Mouse (Mus musculus) adrenal gland, adult (tissue): Measurements from ENCODE around the gene Cab39l.
"Not testable (repeated sequence)": the region's sequence is repeated elsewhere in the genome, so short reads cannot be mapped to it uniquely, and the experiment has no call there.

Source experiments
- DNase-seq, 2 experiments: peaks; one replicate each; pipeline ENCODE4 v3.0.0; 2022 to 2023; ENCODE audit warnings: low spot score in 1 of 2; ENCODE audit not compliant: inconsistent age in 2 of 2

Gene Cab39l

DNA sequence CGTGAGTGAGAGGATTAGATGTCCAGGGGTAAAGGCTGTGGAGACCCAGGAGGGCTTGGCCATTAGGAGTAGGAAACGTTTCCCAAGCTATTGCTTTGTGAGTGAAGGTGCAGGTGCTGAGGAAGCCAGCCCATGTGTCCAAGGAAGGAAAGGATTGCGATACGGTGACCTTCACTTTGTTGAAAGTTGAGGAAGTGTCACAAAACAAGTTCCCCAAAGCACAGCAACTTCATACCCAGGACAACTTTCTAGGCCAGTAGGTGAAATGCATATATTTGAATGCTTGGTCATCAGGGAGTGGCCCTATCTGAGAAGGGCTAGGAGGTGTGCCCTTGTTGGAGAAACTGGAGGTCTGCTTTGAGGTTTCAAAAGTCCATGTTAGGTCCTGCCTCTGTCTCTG lies 116.3 kb downstream of the Cab39l start:
- no peak for DNase-seq

DNA sequence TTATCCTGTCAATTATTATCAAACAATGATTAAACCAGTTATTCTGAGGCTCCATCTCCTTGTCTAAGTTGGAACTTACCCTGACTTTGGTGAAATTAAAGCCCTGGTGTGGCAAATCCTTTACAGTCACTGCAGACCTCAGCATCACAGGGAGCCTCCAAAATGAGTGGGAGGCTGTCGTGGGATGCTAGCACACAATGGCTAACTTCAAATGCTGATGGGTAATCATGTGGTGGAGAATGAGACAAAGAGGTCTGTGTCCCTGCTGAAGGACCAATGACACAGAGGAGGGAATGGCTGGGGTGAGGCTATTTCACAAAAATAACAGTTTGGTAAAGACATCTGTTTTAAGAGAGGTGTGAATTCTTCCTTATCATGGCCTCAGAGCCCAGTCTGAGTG lies 117.1 kb downstream of the Cab39l start:
- DNase-seq = no peak

DNA sequence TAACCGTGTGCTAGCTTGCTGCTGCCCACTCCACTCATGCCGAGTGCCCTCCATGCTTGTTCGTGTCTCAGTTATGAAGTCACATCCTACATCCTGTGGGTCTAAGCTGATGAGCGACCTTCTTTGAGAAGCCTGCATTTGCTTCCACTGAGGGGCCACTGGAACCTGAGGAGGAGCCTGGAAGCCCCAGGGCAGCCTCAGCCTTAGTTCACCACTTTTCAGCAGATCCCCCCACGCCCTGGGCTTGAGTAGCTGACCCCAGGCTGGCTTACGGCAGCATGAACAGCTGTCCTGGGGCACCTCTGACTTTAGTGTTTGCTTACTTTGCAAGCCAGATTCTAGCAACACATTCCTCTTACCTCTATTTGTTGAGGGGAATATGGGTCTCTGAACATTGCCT lies 126.0 kb downstream of the Cab39l start:
- no peak for DNase-seq

DNA sequence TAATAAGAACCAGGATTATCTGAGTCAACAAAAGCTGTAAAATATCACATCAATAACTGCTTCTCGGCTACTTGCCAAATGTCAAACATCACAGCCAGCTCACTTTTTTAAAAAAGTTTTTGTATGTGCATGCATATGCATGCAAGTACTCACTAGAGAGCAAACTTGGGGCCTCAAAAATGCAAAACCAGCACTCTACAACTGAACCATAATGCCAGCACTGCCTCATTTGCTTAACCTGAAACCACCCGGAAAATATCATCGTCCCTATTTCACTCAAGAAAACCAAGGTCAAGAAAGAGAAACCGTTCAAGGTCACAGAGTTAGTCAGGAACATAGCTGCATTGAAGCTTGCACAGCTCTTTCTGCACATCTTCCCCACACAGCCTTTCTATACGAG lies 135.6 kb downstream of the Cab39l start:
- peak in 1 of 2 experiments; percentile 40 for DNase-seq

DNA sequence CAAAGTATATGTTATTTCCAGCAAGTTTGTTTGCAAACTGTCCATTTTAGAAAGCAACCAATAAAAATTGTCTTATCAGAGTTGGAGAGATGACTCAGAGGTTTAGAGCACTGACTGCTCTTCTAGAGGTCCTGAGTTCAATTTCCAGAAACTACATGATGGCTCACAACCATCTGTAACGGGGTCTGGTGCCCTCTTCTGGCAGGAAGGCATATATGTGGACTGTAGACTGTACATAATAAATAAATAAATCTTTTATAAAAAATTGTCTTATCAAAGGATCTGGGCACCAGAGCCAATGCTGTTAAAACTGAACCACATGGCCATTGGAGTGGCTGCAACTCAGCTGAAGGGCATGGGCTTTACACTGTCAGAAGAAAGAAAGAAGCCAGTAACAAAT lies 149.8 kb downstream of the Cab39l start:
- peak; percentile 28 to 63 for DNase-seq

DNA sequence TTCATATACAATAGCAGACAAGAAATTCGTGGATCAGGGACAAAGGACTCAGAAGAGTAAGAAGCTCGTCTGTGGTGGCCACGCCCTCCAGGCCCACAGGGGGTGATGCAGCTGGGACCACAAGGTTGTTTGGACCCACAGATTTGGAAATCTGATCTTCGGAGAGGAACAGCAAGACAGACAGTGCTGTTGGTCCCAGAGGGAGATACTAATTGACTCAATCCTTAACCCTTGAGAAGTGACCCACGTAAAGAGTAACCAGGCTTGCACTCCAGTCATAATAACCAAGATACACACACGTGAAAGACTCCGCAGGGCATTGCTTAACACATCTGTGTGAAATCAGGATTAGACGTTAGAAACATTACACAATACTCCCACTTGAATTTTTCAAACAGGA lies 151.1 kb downstream of the Cab39l start:
- no peak for DNase-seq

DNA sequence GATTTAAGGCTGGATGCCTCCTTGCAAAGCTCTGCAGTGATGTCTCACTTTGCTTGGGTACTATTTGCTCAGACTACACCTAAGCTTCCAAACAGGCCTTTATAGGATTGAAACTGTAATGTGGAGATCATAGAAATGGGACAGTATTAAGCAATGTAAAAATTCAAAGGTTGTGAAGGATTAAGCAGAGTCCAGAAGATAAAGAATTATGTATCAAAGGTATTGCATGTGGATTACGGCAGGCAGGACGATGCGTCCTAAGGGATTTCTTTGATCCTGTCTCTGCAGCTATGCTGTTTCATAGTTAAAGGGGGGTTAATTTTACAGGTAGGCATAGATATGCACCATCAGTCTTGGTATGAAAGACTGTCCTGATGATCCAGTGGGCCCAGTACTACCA lies 151.8 kb downstream of the Cab39l start:
- DNase-seq = no peak

DNA sequence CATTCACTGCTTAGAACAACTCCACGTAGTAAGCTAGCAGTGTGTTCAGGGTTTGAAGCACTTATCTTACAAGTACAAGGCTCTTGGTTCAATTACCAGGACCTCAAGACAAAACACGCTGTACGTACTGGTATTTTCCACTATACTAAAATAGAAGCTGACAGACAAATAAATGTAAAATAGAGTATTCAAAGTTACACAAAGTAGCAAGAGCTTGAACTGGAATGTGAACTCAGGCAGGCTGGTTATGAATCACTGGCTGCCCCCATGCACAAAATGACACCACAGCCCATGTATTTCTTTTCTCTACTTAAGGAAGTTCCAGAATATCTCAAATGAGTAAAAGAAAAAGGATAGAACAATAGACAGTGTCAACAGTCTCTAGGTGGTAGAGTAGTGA lies 154.2 kb downstream of the Cab39l start:
- no peak for DNase-seq

DNA sequence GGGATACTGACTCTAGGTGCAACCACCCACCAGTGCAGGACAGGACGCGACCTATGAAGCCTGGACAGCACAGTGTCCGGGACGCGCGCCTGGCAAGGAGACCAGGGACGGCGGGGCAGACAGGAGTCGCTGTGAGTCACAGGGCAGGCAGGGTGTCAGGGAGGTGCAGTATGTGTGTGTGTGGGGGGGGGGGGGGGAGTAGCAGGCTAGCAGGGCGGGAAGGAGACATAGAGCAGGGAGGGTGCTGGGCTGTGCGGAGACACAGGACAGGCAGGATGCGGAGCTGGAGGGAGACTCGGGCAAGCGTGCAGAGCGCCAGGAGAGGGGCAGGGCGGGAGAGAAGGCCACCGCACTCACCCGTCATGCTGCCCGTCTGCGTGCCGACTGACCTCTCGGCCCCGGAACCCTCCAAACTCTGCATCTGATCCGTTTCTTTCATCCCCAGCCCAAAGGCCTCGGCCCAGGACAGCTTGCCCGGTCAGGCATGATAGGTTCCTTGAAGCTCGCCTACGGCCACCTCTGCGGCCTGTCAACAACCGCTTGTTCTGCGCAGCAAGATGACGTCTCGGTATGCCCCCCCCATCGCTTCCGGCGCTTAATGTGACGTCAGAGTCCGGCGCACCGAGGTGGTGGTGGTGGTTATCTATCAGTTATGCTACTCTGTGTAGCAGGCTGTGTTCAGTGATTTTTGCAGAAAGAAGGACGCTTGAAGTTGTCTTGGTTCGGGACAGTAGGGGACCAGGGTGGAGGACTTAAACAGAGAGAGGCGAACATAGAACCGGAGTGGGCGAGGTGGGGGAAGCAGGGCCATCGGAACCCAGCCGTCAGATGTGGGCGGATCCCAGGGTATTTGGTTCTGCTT lies 156.9 kb downstream of the Cab39l start, which contains the start of gene Cdadc1:
Gene Cdadc1, minus strand, starts transcription at position 562 of the 862 bp plus-strand sequence.
- DNase-seq = peak; percentile 94 to 100

DNA sequence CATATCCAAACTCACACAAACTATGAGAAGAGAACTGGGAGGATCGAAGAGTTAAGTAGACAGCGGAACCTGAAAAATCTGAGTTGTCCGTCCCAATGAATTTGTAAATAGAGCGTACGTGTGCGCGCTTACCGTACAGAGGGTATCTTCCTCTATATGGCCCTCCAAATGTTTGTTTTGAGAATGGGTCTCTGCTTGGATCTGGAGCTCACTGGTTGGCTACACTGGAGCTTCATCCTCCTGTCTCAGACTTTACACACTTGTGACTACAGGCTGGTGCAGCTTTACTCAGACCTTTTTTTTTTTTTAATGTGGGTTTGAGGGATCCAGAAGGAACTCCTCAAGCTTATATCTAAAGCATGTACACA lies 157.5 kb downstream of the Cab39l start:
- DNase-seq = no peak

DNA sequence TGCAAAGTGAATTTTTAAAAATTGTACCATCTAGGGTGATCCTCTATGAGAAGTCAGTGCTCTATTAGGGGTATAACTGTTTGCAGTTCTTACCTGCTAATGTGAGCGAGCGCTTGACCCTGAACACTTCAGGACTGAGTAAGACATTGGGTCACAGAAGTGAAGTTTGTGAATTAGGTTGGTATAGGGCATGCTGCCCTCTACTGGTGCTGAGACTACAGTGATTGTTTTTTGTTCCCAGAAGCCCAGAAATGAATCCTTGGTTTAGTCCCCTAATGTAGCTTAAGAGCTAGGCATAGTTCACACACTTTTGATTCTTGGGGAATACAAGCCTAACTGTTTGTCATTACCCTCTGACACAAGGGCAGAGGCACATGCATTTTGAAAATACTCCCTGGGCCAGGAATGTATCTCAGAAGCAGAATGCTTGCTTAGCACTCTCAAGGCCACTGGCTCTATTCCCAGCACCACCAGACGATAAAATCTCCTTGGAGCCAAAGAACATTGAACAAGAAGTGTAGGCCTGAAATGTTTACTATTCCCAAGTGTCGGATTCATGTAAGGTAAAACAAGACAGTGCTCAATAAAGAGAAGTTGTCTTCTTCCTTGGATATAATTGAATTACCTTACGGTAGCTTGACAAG lies 163.4 kb downstream of the Cab39l start:
- DNase-seq = peak; percentile 27 to 78

DNA sequence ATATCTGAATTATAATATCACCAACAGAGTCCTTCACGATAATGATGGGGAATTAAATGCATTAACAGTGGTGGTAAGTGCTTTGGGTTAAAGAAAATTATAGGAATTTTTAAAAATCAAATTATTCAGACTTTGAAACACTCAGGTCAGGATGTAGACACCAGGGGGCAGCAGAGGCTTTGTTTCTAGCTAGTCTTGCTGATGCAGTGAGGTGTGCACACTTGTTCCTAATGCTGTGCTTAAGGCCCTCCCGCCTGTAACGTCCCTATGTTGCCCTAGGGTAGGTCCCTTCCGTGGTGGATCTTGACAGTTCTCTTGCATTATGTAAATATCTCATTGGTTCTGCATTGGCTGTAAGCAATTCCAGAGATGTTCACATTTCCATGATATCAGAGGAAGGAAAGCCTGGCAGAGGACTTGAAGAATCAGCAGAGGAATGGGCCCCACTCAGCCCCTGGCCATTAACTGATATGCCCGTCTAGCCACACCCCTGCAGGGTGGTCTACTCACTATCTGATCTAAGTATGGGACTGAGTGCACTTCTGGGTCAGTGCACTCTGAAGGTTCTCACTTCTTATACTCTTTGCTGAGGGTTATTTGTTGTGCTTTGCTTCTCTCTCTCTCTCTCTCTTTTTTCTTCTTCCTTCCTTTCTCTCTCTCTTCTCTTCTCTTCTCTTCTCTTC lies 165.0 kb downstream of the Cab39l start:
- DNase-seq = peak; percentile 47 to 88

DNA sequence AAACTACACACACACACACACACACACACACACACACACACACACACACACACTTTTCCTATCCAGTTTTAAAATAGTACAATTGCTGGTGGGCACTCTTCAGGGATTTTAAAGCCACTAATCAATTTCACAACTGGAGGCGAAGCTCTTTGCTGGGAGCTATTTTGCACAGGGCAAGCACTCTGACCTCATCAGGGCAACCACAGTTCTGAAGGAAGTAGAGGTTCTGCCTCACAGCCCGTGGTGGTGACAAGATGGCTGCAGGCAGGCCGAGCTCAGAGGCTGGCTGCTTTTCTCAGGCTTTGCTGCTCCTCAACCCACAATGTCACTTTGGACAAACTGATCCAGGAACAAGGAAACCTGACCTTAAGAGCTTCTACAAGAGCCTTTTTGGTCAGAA lies 166.2 kb downstream of the Cab39l start:
- DNase-seq = no peak

DNA sequence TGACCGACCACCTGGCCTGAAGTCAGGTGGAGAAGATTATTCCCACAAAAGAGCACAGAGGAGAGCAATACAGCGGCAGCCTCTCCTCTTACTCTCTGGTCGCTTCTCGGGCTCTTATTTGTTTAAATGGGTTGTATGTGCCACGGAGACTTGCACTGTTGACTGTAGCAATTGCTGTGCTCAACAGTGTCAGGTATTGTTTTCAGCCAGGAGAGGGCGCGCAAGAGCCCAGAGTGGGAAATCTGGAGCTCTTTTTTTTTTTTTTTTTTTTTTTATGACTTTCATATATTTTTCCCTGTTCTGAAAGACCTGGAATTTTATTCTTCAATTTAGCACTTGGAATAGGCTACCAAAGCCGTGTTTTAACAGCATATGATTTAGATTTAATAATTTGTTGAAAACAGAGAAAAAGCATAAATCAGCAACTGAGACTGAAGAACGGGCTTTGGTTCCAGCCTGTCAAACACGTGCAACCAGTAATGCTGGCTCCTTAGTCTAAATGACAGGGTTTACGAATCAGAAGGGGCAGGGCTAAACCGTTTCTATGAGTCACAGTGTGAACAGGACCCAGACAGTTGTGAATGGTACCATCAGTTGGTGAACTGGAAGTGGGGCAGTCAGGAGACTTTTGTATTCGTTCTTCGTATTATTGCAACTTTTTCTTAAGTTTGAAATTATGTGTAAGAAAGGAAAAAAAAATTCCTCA lies 172.3 kb downstream of the Cab39l start:
- peak; percentile 50 to 86 for DNase-seq

DNA sequence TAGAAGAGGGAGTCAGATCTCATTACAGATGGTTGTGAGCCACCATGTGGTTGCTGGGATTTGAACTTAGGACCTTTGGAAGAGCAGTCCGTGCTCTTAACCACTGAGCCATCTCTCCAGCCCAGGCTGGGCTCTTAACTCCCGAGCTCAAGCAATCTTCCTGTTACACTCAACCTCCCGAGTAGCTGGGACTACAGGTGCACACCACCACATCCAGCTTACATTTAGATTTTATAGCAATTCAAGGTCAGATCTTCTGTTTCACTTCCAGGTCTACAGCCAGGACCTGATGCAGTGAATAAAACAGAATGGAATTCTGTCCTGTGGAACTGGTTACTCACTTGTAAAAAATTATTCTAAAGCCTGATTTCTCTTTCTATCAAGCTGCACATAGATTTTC lies 173.4 kb downstream of the Cab39l start:
- not testable (repeated sequence) for DNase-seq

DNA sequence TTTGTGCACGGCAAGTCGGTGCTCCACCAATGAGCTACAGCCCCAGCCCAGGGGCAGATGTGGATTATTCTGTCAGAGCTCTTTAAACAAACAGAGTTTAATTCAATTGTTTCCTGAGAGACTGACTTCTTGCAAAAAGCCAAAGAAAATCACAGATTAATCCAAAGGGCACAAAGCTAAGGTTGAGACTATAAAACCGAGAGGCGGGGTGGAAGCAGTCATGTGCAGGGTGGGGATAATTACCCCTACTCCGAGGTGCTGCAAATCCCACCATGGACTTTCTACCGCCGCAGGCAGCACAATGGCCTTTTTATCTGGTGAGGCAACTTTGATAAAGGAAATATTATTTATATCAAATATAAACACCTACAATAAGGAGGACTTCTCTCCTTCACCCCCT lies 176.0 kb downstream of the Cab39l start:
- no peak for DNase-seq

DNA sequence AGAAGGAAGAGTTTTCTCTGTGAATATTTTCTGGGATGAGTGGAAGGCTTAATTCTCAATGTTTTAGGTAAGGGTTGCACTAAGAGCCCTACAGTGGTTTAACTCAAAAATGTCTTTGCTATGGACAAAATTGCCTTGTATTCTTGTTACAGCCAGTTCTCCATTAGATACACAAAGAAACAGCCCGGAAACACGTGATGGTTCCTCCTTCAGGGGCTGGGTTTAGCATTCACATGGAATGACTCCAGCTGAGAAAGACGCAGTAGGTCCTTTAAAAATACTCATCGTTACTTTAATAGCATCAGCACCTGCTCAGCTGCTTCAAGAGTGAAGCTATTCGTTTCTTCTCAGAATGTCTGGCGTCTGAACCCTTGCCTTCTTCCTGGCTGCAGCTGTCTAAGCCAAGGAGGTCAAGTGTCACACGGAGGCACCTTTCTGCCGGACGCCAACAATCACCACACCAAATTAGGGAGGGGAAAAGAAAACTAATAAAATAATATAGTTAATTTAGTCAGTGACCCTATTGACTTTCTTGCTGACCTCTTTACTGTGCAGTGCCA lies 183.6 kb downstream of the Cab39l start:
- DNase-seq = no peak

DNA sequence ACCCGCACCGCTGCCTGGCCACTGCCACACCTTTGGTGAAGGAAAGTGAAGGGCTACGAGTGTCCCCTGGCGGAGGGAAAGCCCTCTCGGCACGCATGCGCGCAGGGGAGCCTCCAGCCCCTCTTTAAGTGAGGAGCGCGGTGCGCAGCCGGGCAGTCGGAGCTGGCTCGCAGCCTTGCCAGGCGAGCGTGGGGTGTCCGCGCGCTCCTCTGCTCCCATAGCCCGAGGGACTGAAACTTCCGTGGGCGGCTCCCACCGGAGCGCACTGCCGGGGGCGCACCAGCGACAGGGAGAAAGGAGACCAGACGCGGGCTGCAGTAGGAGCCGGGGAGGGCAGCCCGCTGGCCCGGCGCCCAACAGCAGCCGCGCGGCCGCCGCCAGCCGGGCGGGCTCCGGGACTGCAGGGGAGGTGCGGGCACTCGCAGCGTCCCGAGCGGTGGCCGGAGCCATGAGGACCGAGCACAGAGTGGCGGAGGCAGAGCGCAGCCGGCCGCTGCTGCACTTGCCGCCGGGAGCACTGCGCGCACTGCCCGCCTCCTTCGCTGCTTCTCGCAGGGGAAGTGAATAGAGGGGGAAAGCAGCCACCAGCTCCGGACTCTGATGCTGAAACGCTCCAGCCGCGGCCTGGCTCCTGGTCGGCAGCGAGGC lies 184.5 kb downstream of the Cab39l start, which contains the start of gene Shisa2:
Gene Shisa2, plus strand, starts transcription at position 151 of the 648 bp plus-strand sequence.
- peak; percentile 80 to 93 for DNase-seq

DNA sequence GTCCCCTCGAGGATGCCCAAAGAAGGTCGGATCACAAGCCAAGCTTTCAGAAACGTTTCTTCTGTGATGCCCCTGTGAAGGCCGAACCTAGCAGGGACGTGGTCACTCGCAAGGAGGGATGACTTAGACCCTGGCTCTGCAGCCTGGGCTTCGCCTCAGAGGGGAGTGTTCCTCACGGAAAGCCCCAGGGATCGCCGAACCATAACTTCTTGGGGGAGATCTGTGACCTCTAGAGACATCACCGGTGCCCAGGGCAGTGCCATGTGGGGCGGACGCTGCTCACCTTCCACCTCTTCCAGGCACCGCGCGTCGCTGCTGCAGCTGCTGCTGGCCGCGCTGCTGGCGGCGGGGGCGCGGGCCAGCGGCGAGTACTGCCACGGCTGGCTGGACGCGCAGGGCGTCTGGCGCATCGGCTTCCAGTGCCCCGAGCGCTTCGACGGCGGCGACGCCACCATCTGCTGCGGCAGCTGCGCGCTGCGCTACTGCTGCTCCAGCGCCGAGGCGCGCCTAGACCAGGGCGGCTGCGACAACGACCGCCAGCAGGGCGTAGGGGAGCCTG lies 185.1 kb downstream of the Cab39l start:
- peak; percentile 34 to 70 for DNase-seq

DNA sequence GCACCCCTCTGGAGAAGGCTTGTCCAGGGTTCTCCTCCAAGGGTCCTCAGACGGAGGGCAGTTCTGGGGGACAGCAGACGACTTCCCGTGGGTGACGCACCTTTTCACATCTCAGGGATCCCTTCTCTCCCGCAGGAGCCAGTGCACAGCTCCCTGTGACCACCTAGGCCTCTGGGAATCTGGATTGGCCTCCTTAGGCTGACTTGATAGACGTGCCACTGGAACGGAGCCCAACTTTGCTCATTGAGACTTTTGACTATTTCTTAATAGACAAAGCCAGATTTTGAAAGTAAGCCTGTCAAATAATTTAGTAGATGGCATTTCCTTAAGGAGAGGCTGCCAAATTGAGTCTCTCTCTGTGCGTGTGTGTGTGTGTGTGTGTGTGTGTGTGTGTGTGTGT lies 185.9 kb downstream of the Cab39l start:
- peak in 1 of 2 experiments; percentile 40 for DNase-seq
